Mouse (Mus musculus) hindbrain, embryonic 16.5 days (tissue): Measurements from ENCODE around the gene Dnajb1. TPM values are rescaled to one million over a fixed set of nuclear protein-coding genes. Genes with fewer than 3 reads are reported as not detected.

Experiments
- ATAC-seq: fragments of 200-750 bp; cut with Nextera tagmentation; 2 replicates; pipeline ENCODE4 v1.8.0; 2017; ENCODE audit warnings: moderate TSS enrichment, moderate library complexity
- H3K27ac ChIP-seq: fragments of 300-500 bp; sonication (generic); 2 replicates; pipeline ENCODE4 v1.5.1; 2014; ENCODE audit warnings: low read depth, mild to moderate bottlenecking, control low read depth, low read length, moderate library complexity
- H3K27me3 ChIP-seq: fragments of 300-500 bp; sonication (generic); replicated peaks from 2 replicates; pipeline ENCODE4 v1.6.1; 2014; ENCODE audit warnings: low read length; ENCODE audit not compliant: control insufficient read depth, insufficient read depth
- H3K36me3 ChIP-seq: fragments of 300-500 bp; sonication (generic); 2 replicates; pipeline ENCODE4 v1.6.1; 2014; ENCODE audit warnings: mild to moderate bottlenecking, low read length, moderate library complexity, mixed read lengths; ENCODE audit not compliant: control insufficient read depth, insufficient read depth
- H3K4me1 ChIP-seq: fragments of 300-500 bp; sonication (generic); 2 replicates; pipeline ENCODE4 v1.6.1; 2014; ENCODE audit warnings: low read depth, low read length; ENCODE audit not compliant: control insufficient read depth, insufficient read depth
- H3K4me2 ChIP-seq: fragments of 300-500 bp; sonication (generic); 2 replicates; pipeline ENCODE4 v1.6.1; 2014; ENCODE audit warnings: mild to moderate bottlenecking, low read length, control low read depth, moderate library complexity
- H3K4me3 ChIP-seq: fragments of 300-500 bp; sonication (generic); 2 replicates; pipeline ENCODE4 v1.5.1; 2014; ENCODE audit warnings: mild to moderate bottlenecking, low read length, control low read depth, moderate library complexity
- H3K9ac ChIP-seq: fragments of 300-500 bp; sonication (generic); 2 replicates; pipeline ENCODE4 v1.6.1; 2014; ENCODE audit warnings: low read depth, mild to moderate bottlenecking, control low read depth, low read length, moderate library complexity
- H3K9me3 ChIP-seq: fragments of 300-500 bp; sonication (generic); 2 replicates; pipeline ENCODE4 v1.6.1; 2014; ENCODE audit warnings: mild to moderate bottlenecking, low read length, moderate library complexity; ENCODE audit not compliant: control insufficient read depth
- WGBS: fragments of 180-500 bp; shearing (Covaris S2); extraction: QIAGEN DNeasy Blood & Tissue Kit; methylation state at CpG from one replicate; pipeline ENCODE4 v1.1.7; 2014; 5-methylcytosine and 5-hydroxymethylcytosine counted together
- polyA plus RNA-seq: library from polyadenylated mRNA; unstranded; fragments of >200 nt; fragmentation: Nextera tagmentation; extraction: Ambion mirVana; gene quantifications from 2 replicates; pipeline ENCODE4 v1.2.1, GENCODE M21; 2015

The Dnajb1 gene
- polyA plus RNA-seq, 1 experiment from 2014 or later, result 60.8 TPM

DNA sequence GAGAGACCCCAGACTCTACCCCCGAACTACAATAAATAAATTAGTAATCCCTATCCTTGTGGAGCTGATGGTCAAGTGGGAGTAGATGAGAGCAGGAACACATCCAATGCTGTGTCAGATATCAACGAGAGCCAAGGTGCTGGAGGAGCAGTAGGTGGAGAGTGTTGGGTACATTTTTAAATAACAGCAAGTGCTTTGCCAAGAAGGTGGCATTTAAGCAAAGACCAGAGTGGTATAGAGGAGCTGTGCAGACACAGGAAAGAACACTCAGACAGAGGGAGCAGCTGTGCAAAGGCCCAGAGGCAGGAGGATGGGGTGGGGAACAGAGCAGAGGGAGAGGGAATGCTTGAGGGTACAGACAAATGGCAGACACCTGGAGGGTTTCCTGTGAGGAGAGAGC, 9.1 kb downstream of the Dnajb1 start:
- Histone ChIP-seq H3K4me2 (no peak overlapping the region), H3K9ac (no peak overlapping the region), H3K27me3 (no peaks in the 10 kb centered on the region), H3K4me3 (no peak overlapping the region), H3K27ac (no peak overlapping the region), H3K36me3 (peaks cover 11% of the 10 kb centered on the region), H3K4me1 (no peaks in the 10 kb centered on the region; the same call in 1 of the 2 replicates), H3K9me3 (no peaks in the 10 kb centered on the region)
- no peak for ATAC-seq
- 90% methylated on average over 2 of the region's 2 CpGs for WGBS

- WGBS, result 98% methylated on average over 2 of the region's 2 CpGs
- H3K9ac ChIP-seq, result no peak overlapping the region
- H3K27ac ChIP-seq, result no peak overlapping the region
- no peaks in the 10 kb centered on the region for H3K27me3 ChIP-seq
- ATAC-seq, result no peak
- peaks cover 5% of the 10 kb centered on the region for H3K36me3 ChIP-seq
- no peaks in the 10 kb centered on the region; the same call in 1 of the 2 replicates for H3K4me1 ChIP-seq
- H3K9me3 ChIP-seq, result no peaks in the 10 kb centered on the region
- H3K4me2 ChIP-seq, result no peak overlapping the region
- no peak overlapping the region for H3K4me3 ChIP-seq
Observed at GRCm38 (mm10) chr8:83618566-83618965, 10.6 kb downstream of the Dnajb1 start.

- Histone ChIP-seq H3K4me2 (no peak overlapping the region), H3K9me3 (no peaks in the 10 kb centered on the region), H3K9ac (no peak overlapping the region), H3K4me3 (no peak overlapping the region), H3K27ac (no peak overlapping the region), H3K27me3 (no peaks in the 10 kb centered on the region), H3K36me3 (no peaks in the 10 kb centered on the region), H3K4me1 (no peaks in the 10 kb centered on the region; the same call in 1 of the 2 replicates)
- WGBS, result 89% methylated on average over 9 of the region's 9 CpGs
- ATAC-seq, result no peak
Observed at GRCm38 (mm10) chr8:83619568-83620285, 11.7 kb downstream of the Dnajb1 start.

DNA sequence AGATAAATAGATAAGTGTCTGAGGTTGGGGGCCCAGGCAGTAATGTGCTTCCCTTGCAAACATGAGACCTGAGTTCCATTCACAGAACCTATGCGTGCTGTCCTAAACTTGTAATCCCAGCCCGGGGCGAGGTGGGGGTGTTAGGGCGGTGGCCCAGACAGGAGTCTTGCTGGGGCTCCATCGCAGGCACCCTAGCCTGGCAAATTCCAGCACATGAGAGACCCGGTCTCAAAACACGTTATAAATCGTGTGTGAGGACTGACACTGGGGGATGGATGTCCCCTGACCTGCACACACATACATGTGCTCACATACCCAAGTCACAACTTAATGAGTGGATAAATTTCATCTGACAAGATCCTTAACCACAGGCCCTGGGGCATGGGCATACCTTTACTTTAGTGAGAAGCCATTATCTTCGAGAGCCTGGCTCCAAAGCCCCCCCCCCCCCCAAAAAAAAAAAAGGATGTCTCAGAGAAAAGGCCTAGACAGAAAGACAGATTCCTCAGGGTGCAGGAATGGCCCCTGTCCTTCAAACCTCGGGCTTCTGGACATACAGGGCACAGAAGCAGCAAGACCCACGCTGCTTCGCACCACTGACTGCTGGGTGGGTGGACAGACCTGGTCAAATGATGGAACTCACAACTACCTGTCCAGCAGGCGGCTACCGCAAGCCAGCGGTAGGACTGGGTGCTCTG, 13.8 kb downstream of the Dnajb1 start:
- ATAC-seq, result peak; percentile 43; the same call in 1 of the 2 replicates
- Histone ChIP-seq H3K36me3 (no peaks in the 10 kb centered on the region), H3K9me3 (no peaks in the 10 kb centered on the region), H3K4me1 (no peaks in the 10 kb centered on the region; the same call in 1 of the 2 replicates), H3K27ac (no peak overlapping the region; the same call in 1 of the 2 replicates), H3K4me3 (peak overlapping the region; percentile 44), H3K4me2 (peak overlapping the region; percentile 76), H3K9ac (peak overlapping the region; percentile 64), H3K27me3 (no peaks in the 10 kb centered on the region)
- WGBS, result 55% methylated on average over 15 of the region's 15 CpGs

GRCm38 (mm10) chr8:83622389-83622989, 14.5 kb downstream of the Dnajb1 start:
- H3K9me3 ChIP-seq, result no peaks in the 10 kb centered on the region
- H3K4me2 ChIP-seq, result peak overlapping the region; percentile 76
- peak; percentile 96 for ATAC-seq
- no peaks in the 10 kb centered on the region for H3K27me3 ChIP-seq
- H3K4me3 ChIP-seq, result peak overlapping the region; percentile 44
- no peak overlapping the region; the same call in 1 of the 2 replicates for H3K27ac ChIP-seq
- 11% methylated on average over 23 of the region's 23 CpGs for WGBS
- no peaks in the 10 kb centered on the region; the same call in 1 of the 2 replicates for H3K4me1 ChIP-seq
- peak overlapping the region; percentile 64 for H3K9ac ChIP-seq
- H3K36me3 ChIP-seq, result no peaks in the 10 kb centered on the region

DNA sequence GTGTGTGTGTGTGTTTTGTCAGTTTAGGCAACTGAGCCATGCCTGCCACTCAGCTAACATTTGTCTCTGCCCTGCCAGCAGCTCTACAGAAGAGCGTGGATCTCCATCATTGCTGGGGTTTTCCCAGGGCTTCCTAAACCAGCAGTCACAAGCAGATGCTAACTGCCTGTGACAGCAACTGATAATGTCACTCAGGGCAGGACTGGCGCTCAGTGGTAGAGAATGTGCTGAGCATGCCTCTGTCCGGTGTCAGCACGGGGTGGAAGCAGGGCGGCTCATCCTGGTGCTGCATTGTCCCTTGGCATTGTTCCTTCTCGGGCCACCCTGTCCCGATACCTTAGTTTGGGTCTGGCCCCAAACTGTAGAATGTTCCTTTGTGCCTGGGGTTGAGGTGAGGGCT, 15.6 kb downstream of the Dnajb1 start:
- WGBS, result 89% methylated on average over 7 of the region's 7 CpGs
- Histone ChIP-seq H3K27ac (no peak overlapping the region), H3K9me3 (no peaks in the 10 kb centered on the region), H3K4me3 (no peak overlapping the region), H3K27me3 (no peaks in the 10 kb centered on the region), H3K9ac (no peak overlapping the region), H3K36me3 (no peaks in the 10 kb centered on the region), H3K4me2 (no peak overlapping the region), H3K4me1 (no peaks in the 10 kb centered on the region; the same call in 1 of the 2 replicates)
- no peak for ATAC-seq

DNA sequence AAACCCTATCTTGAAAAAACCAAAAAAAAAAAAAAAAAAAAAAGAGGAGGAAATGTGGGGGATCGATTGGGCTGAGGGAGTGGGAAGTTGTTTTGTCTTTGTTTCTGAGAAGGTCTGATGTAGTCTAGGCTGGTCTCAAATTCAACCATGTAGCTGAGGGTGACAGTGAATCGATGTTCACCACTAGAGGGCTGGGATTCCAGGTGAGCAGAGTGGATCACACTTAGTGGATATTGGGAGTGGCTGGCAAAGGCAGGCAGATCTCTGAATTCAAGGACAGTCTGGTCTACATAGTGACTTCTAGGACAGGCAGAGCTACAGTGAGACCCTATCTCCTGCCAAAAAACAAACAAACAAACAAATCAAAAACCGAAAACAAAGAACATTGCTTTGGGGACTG, 16.7 kb downstream of the Dnajb1 start:
- H3K9me3 ChIP-seq, result no peaks in the 10 kb centered on the region
- H3K27me3 ChIP-seq, result no peaks in the 10 kb centered on the region
- no peaks in the 10 kb centered on the region for H3K36me3 ChIP-seq
- H3K4me1 ChIP-seq, result no peaks in the 10 kb centered on the region; the same call in 1 of the 2 replicates
- H3K4me2 ChIP-seq, result no peak overlapping the region
- H3K27ac ChIP-seq, result no peak overlapping the region
- no peak overlapping the region for H3K4me3 ChIP-seq
- ATAC-seq, result no peak
- no peak overlapping the region for H3K9ac ChIP-seq
- WGBS, result 59% methylated on average over 3 of the region's 3 CpGs

DNA sequence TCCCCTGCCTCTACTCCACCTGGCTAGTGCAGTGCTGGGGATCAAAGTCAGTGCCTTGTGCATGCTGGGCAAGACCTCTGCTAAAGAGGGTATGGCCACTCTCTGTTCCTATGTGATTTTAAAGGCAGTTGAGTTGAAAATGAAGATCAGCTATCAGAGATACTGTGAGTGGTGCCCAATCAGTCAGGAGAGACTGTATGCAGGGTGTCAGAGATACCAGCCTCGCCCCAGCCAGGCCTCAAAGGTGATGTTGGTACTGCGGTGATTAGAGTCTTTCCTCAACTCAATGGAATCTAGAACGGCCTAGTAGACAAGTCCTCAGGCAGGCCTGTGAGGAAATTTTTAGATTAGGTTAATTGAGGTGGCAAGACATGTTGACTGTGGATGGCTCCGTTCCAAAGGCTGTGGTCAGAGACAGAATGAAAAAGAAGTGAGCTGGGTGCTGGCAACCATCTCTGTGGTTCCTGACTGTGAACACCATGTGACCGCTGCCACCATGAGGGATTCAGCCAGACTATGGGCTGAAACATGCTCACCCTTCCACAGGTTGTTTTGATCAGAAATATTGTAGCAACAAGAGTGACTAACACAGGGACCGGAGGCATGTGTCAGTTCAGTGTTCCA, 17.8 kb downstream of the Dnajb1 start:
- no peaks in the 10 kb centered on the region; the same call in 1 of the 2 replicates for H3K4me1 ChIP-seq
- ATAC-seq, result no peak
- no peaks in the 10 kb centered on the region for H3K27me3 ChIP-seq
- H3K4me2 ChIP-seq, result no peak overlapping the region
- no peaks in the 10 kb centered on the region for H3K36me3 ChIP-seq
- no peaks in the 10 kb centered on the region for H3K9me3 ChIP-seq
- no peak overlapping the region for H3K4me3 ChIP-seq
- 95% methylated on average over 6 of the region's 6 CpGs for WGBS
- no peak overlapping the region for H3K9ac ChIP-seq
- H3K27ac ChIP-seq, result no peak overlapping the region
